9 mouse cellular contexts compared by ENCODE assay signal in the genomic region with DNA sequence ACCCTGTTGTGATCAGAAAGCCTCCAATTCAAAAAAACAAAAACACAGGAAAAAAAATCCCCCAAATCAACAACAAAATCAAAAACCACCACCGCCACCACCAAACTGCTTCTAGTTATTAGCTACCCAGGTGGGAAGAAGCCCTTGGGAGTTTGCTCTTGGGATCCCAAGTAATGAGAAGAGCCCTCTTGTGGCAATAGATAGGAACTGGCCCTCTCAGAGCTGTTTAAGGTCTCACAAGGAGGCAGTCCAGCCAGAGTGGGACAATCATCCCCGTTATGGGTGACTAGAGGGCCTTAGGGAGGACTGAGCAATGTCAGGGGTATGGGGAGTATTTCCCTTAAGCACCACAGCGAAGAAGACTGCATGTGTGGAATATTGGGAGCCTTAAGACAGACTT. TPM values are rescaled to one million over a fixed set of nuclear protein-coding genes. Genes with fewer than 3 reads are reported as not detected.
A peak's percentile ranks its signal among the peaks of the same experiment; 100 is the strongest.
DNase-seq lines count a peak whose midpoint lies in the region; ATAC-seq lines count a peak whose summit lies in the region.
"Had no signal": no experiment of that assay in that cellular context is flagged by ENCODE, and none has a peak within 500 bp of the region (broad histone marks: within the 10 kb centered on the region; RNA-seq: fewer than 3 reads in every experiment).

No protein-coding gene starts in this region.

- H3K9ac ChIP-seq in hindbrain, embryonic 11.5 days (ENCODE audit: low read depth, low read length): no peak overlapping the region
- H3K9ac ChIP-seq in intestine, embryonic 15.5 days: no peak overlapping the region

- WGBS in hindbrain, embryonic 11.5 days: 47% methylated on average over 3 of the region's 3 CpGs
- 39% methylated on average over 3 of the region's 3 CpGs for WGBS in hindbrain, embryonic 10.5 days
- WGBS in large intestine, adult 2 months: 29% methylated on average over 3 of the region's 3 CpGs
- 29% methylated on average over 3 of the region's 3 CpGs for WGBS in intestine, embryonic 15.5 days

- no peaks in the 10 kb centered on the region for H3K4me1 ChIP-seq in hindbrain, embryonic 11.5 days (replicated peaks; ENCODE audit: control insufficient read depth, insufficient read depth, low read length)
- H3K4me1 ChIP-seq in hindbrain, embryonic 10.5 days (replicated peaks): peaks cover 4% of the 10 kb centered on the region; the same call in 1 of the 2 replicates
- H3K4me1 ChIP-seq in intestine, embryonic 15.5 days (replicated peaks): no peaks in the 10 kb centered on the region

- DNase-seq in hindbrain, embryonic 11.5 days (ENCODE audit: low spot score): peak; percentile 50
- DNase-seq in hindbrain, embryonic 10.5 days (ENCODE audit: low spot score): no peak
- DNase-seq in 416B (ENCODE audit: low read depth): peak; percentile 76
- peak; percentile 39 for DNase-seq in Muller cell, postnatal 12 days (ENCODE audit: inconsistent ontology term)
- peak; percentile 21 for DNase-seq in large intestine, adult 2 months (ENCODE audit: low read depth, low spot score)
- DNase-seq in splenic B cell, adult 2 months (ENCODE audit: low read depth, low spot score): peak; percentile 49

- no peaks in the 10 kb centered on the region for H3K9me3 ChIP-seq in hindbrain, embryonic 11.5 days (ENCODE audit: control insufficient read depth, low read length)
- H3K9me3 ChIP-seq in hindbrain, embryonic 10.5 days: peaks cover 3% of the 10 kb centered on the region; the same call in 1 of the 2 replicates
- no peaks in the 10 kb centered on the region for H3K9me3 ChIP-seq in intestine, embryonic 15.5 days

- H3K27ac ChIP-seq in hindbrain, embryonic 11.5 days (ENCODE audit: low read depth, low read length): no peak overlapping the region
- H3K27ac ChIP-seq in hindbrain, embryonic 10.5 days: no peak overlapping the region
- H3K27ac ChIP-seq in intestine, embryonic 15.5 days: no peak overlapping the region
- H3K27ac ChIP-seq: macrophage had no signal

- no peaks in the 10 kb centered on the region for H3K27me3 ChIP-seq in hindbrain, embryonic 11.5 days (ENCODE audit: control insufficient read depth, insufficient read depth, low read length)
- H3K27me3 ChIP-seq in hindbrain, embryonic 10.5 days (ENCODE audit: insufficient read depth, poor library complexity, severe bottlenecking): no peaks in the 10 kb centered on the region
- H3K27me3 ChIP-seq in splenic B cell, adult 2 months (ENCODE audit: control insufficient read depth, insufficient read depth, low read length, poor library complexity, severe bottlenecking): no peaks in the 10 kb centered on the region; the same call in 1 of the 2 replicates
- no peaks in the 10 kb centered on the region for H3K27me3 ChIP-seq in intestine, embryonic 15.5 days (replicated peaks)

- ATAC-seq in hindbrain, embryonic 11.5 days (ENCODE audit: low FRiP score): no peak
- peak; percentile 72 for ATAC-seq in common myeloid progenitor, adult 5-6 weeks (replicated peaks; ENCODE audit: low read depth, poor library complexity, severe bottlenecking)
- no peak for ATAC-seq in intestine, embryonic 15.5 days

- H3K4me2 ChIP-seq in hindbrain, embryonic 11.5 days (replicated peaks; ENCODE audit: low read depth, low read length): no peak overlapping the region
- no peak overlapping the region for H3K4me2 ChIP-seq in intestine, embryonic 15.5 days (replicated peaks)

- no peak overlapping the region for H3K4me3 ChIP-seq in hindbrain, embryonic 11.5 days (ENCODE audit: low read depth, low read length)
- H3K4me3 ChIP-seq in hindbrain, embryonic 10.5 days: no peak overlapping the region
- no peak overlapping the region for H3K4me3 ChIP-seq in intestine, embryonic 15.5 days (replicated peaks)

- no peaks in the 10 kb centered on the region for H3K36me3 ChIP-seq in hindbrain, embryonic 11.5 days (ENCODE audit: control insufficient read depth, insufficient read depth, low read length)
- no peaks in the 10 kb centered on the region for H3K36me3 ChIP-seq in hindbrain, embryonic 10.5 days
- H3K36me3 ChIP-seq in splenic B cell, adult 2 months (ENCODE audit: control insufficient read depth, insufficient read depth, low read length, poor library complexity, severe bottlenecking): no peaks in the 10 kb centered on the region
- H3K36me3 ChIP-seq in intestine, embryonic 15.5 days: no peaks in the 10 kb centered on the region

RNA-seq across cellular contexts. Expression of gene Kctd19, which starts 15.6 kb away (rescaled TPM):
- 0.14 TPM in 1 of 2 replicates, not detected in the other for polyA plus RNA-seq in hindbrain, embryonic 11.5 days (2014; fragmentation: Nextera tagmentation; extraction: Ambion mirVana)
- polyA plus RNA-seq in hindbrain, embryonic 10.5 days (2016; fragmentation: Nextera tagmentation; extraction: Ambion mirVana): 0.12 TPM in 1 of 2 replicates, not detected in the other
- not detected in 2 replicates for total RNA-seq in common myeloid progenitor, adult 5-6 weeks (2017)
- 0.07 TPM in 1 of 2 replicates, not detected in the other for polyA plus RNA-seq in large intestine, adult 2 months (2012; rRNA removed)
- polyA plus RNA-seq in intestine, embryonic 15.5 days (2015; fragmentation: Nextera tagmentation; extraction: Ambion mirVana): 0.05 TPM in 1 of 2 replicates, not detected in the other
- polyA plus RNA-seq: macrophage had no signal

RNA-seq across cellular contexts. Expression of gene Lrrc36, which starts 15.6 kb away (rescaled TPM):
- polyA plus RNA-seq in hindbrain, embryonic 11.5 days (2014; fragmentation: Nextera tagmentation; extraction: Ambion mirVana): 2.8 and 3.0 TPM in 2 replicates
- 1.8 and 2.5 TPM in 2 replicates for polyA plus RNA-seq in hindbrain, embryonic 10.5 days (2016; fragmentation: Nextera tagmentation; extraction: Ambion mirVana)
- 0.69 and 1.5 TPM in 2 replicates for total RNA-seq in common myeloid progenitor, adult 5-6 weeks (2017)
- 0.12 and 0.25 TPM in 2 replicates for polyA plus RNA-seq in large intestine, adult 2 months (2012; rRNA removed)
- polyA plus RNA-seq in intestine, embryonic 15.5 days (2015; fragmentation: Nextera tagmentation; extraction: Ambion mirVana): 0.24 and 0.26 TPM in 2 replicates
- polyA plus RNA-seq: macrophage had no signal

RNA-seq across cellular contexts. Expression of gene Plekhg4, which starts 24.7 kb away (rescaled TPM):
- 0.26 and 0.73 TPM in 2 replicates for polyA plus RNA-seq in hindbrain, embryonic 11.5 days (2014; fragmentation: Nextera tagmentation; extraction: Ambion mirVana)
- polyA plus RNA-seq in hindbrain, embryonic 10.5 days (2016; fragmentation: Nextera tagmentation; extraction: Ambion mirVana): 0.52 and 0.75 TPM in 2 replicates
- total RNA-seq in common myeloid progenitor, adult 5-6 weeks (2017): not detected in 2 replicates
- polyA plus RNA-seq in large intestine, adult 2 months (2012; rRNA removed): 0.52 and 0.73 TPM in 2 replicates
- 0.10 and 0.27 TPM in 2 replicates for polyA plus RNA-seq in intestine, embryonic 15.5 days (2015; fragmentation: Nextera tagmentation; extraction: Ambion mirVana)
- polyA plus RNA-seq: macrophage had no signal

RNA-seq across cellular contexts. Expression of gene Slc9a5, which starts 49.1 kb away (rescaled TPM):
- 3.9 and 4.5 TPM in 2 replicates for polyA plus RNA-seq in hindbrain, embryonic 11.5 days (2014; fragmentation: Nextera tagmentation; extraction: Ambion mirVana)
- polyA plus RNA-seq in hindbrain, embryonic 10.5 days (2016; fragmentation: Nextera tagmentation; extraction: Ambion mirVana): 4.1 and 4.3 TPM in 2 replicates
- 0.10 and 0.46 TPM in 2 replicates for total RNA-seq in common myeloid progenitor, adult 5-6 weeks (2017)
- 2.7 and 4.0 TPM in 2 replicates for polyA plus RNA-seq in large intestine, adult 2 months (2012; rRNA removed)
- 1.4 and 1.7 TPM in 2 replicates for polyA plus RNA-seq in intestine, embryonic 15.5 days (2015; fragmentation: Nextera tagmentation; extraction: Ambion mirVana)

RNA-seq across cellular contexts. Expression of gene Fhod1, which starts 50.0 kb away (rescaled TPM):
- polyA plus RNA-seq in hindbrain, embryonic 11.5 days (2014; fragmentation: Nextera tagmentation; extraction: Ambion mirVana): 1.8 and 3.6 TPM in 2 replicates
- polyA plus RNA-seq in hindbrain, embryonic 10.5 days (2016; fragmentation: Nextera tagmentation; extraction: Ambion mirVana): 2.4 and 2.8 TPM in 2 replicates
- 4.2 and 7.3 TPM in 2 replicates for total RNA-seq in common myeloid progenitor, adult 5-6 weeks (2017)
- polyA plus RNA-seq in large intestine, adult 2 months (2012; rRNA removed): 20.1 and 28.9 TPM in 2 replicates
- polyA plus RNA-seq in intestine, embryonic 15.5 days (2015; fragmentation: Nextera tagmentation; extraction: Ambion mirVana): 1.3 and 1.9 TPM in 2 replicates
